Mouse (Mus musculus) layer of hippocampus, postnatal 14 days (tissue): Measurements from ENCODE around the gene Hbb-bh2. TPM values are rescaled to one million over a fixed set of nuclear protein-coding genes. Genes with fewer than 3 reads are reported as not detected.
"Not testable (repeated sequence)": the region's sequence is repeated elsewhere in the genome, so short reads cannot be mapped to it uniquely, and the experiment has no call there.

Experiments
- DNase-seq, 2 experiments: peaks; one replicate each; pipeline ENCODE4 v3.0.0; 2021 to 2022; ENCODE audit warnings: low spot score in 2 of 2, mixed read lengths in 1 of 2
- long read RNA-seq, 2 experiments: library from polyadenylated mRNA; stranded (forward); transcript quantifications; one replicate each; pipeline ENCODE4 v2.0.0; 2021
- total RNA-seq, 2 experiments: library from RNA; stranded (reverse); gene quantifications; 2 replicates each; pipeline ENCODE4 v1.2.3; 2021

The Hbb-bh2 gene
- total RNA-seq: not detected
- long read RNA-seq, experiment 1: 0 reads
- long read RNA-seq, experiment 2: 0 reads

- DNase-seq: no peak
Observed at GRCm38 (mm10) chr7:103840268-103840667, at the start of gene Hbb-bh2. Gene Hbb-bh2 (minus strand): TSS chr7:103840520.

GRCm38 (mm10) chr7:103886152-103886551 lies 45.8 kb upstream of the Hbb-bh2 start, which contains the start of gene Olfr66:
Gene Olfr66 (minus strand): TSS chr7:103886252.
- DNase-seq: no peak

GRCm38 (mm10) chr7:103877093-103877492 lies 36.8 kb upstream of the Hbb-bh2 start:
- DNase-seq: no peak

DNA sequence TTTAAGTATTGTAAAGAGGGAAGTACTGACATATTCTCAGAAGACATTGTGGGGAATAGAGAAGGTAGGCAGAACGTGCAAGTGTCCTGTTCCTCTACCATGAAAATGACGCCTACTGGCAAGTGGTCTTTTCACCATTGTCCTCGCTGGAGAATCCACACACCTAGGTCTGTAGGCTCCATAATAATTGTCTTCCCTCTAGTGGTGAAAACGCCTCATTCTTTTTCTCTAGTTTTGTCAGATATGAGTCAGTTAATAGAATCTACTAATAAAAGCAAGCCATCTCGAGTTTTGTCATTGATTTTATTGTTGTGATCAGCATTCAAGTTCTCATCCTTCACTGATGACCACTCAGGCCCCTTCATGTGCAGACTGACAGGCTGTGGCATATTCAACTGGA lies 34.1 kb upstream of the Hbb-bh2 start:
- DNase-seq: no peak

- peak in 1 of 2 experiments; percentile 15 for DNase-seq
Observed at GRCm38 (mm10) chr7:103873064-103873463, 32.7 kb upstream of the Hbb-bh2 start.

DNA sequence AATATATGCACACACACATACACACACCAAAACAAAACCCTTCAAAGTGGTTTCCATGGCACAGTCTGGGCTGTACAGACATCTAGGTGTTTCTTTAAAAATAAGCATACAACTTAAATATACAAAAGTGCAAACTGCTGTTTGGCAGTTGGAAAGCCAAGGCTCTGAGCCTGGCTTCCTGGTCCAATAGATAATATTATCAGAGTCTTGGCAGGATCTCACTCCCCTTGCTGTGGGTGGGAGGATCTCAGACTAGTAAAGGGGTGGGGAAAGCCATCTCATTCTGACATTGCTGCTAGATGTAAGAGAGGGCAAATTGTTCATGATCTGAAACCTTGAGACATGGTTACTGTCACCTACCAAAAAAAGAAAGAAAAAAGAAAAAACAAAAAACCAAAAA lies 30.3 kb upstream of the Hbb-bh2 start:
- no peak for DNase-seq

DNA sequence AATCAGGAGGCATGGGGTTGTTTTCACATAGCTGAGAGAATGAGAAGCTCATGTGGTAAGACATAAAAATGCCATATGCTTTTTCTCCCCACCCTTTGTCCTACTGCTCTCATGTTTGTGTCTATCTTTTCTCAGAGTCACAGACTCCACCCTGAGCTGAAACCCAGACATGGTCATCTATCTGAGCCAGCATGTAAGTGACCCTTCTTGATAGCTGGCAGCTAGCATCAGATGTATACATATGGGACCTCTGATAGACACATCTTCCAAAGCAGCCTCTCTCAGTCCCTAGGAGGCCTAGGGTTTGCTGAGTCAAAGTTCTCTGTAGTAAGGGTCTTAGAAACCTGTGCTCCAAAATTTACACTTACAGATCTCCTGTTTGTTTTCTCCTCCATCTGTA lies 25.4 kb upstream of the Hbb-bh2 start:
- DNase-seq: no peak

DNA sequence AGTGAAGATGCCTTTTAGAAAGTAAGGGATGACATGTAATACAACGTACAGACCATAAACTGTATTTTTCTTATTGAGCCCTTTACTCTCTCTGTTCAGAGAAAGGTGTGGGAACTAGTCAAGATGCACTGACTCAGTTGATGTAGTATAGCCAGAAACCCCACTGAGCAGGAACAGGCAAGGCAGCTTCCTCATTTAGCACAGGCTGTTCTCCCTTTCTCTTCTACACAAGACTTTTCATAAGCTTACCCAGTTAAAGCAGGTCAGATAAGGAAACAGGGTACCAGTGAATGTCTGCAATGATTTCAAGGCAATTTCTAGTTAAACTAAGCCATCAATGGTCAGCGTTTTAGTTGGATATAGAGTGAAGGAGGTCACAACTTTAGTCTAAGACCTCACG lies 21.2 kb upstream of the Hbb-bh2 start:
- no peak for DNase-seq

DNA sequence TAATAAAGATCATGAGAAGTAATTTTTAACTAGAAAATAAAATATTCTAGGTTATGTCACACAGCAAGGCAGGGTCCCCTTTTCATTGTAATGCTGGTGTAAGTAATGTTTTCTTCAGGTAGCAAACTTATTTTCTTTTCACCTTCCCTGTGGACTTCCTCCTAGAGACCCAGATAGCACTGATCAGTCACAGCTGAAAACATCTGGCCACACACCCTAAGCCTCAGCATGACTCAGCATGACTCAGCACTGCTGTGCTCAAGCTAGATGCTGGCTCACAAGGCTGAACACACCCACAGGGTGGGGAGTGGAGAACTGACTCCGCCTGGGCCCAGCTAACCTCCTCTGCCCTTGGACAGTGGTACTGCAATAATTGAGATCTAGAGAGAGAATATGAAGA lies 20.5 kb upstream of the Hbb-bh2 start:
- no peak for DNase-seq

DNA sequence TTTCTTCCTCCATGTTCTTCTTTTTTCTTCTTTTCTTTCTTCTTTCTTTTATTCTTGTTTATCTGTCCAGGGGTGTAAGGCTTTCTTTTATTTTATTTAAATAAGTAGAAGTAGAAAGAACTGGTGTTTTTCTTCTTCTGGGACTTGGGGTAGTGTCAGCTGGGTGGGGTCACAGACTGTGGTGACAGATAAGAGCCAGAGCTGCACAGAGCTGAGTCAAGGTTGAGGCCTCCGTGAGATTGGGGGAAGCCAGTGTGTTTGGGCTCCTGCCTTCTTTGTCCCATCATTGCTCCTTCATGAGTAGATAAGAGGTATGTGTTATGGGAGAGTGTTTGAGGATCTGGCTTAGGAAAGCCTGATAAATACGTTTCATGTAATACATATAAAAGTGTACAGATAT lies 18.8 kb upstream of the Hbb-bh2 start:
- DNase-seq: no peak

DNA sequence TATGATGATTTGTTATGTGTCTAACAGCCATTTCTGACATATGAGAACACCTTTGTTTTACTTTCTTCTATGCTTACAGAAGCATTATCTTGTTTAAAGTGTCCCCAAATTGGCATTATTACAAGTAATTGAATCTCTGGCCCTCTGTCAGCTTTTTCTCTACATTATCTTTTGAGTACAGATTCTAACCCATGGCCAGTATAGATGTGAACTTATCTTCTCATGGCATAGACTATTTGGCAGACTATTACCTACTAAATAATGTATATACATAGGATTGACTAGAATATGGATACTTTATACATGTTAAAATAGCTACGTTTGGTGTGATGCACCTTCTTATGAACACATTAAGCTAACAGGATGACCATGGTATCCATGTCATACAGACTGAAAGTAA lies 14.3 kb upstream of the Hbb-bh2 start:
- no peak for DNase-seq

DNA sequence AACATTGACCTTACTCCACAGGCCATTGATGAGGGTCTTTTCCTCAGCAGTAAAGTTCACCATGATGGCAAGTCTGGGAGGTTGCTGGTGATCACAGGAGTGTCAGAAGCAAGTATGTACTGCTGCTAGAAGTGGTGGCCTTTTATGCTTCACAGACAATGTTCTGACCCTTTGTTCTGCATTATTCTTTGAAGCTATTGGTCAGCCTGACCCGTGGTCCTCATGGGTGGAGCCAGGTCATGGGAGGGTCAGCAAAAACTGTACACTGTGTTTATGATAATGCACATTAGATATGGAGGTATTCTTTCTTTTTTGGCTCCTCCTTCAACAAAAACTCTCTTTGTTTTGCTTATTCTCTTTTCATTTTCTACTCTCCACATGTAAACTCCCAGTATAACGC lies 12.8 kb upstream of the Hbb-bh2 start, which contains the start of gene Hbb-y:
Gene Hbb-y (minus strand): TSS at position 127 of the 400 bp plus-strand sequence.
- no peak for DNase-seq

GRCm38 (mm10) chr7:103844525-103845325 lies 4.4 kb upstream of the Hbb-bh2 start:
- no peak for DNase-seq

- no peak for DNase-seq
Observed at GRCm38 (mm10) chr7:103843034-103843433, 2.7 kb upstream of the Hbb-bh2 start, which contains the start of gene Hbb-bh1. Gene Hbb-bh1 (minus strand): TSS chr7:103843164.

- DNase-seq: no peak
Observed at GRCm38 (mm10) chr7:103827808-103828207, 12.5 kb downstream of the Hbb-bh2 start, which contains the start of gene Hbb-bs. Gene Hbb-bs (minus strand): TSS chr7:103828096.

- not testable (repeated sequence) for DNase-seq
Observed at GRCm38 (mm10) chr7:103827139-103827538, 13.2 kb downstream of the Hbb-bh2 start.

DNA sequence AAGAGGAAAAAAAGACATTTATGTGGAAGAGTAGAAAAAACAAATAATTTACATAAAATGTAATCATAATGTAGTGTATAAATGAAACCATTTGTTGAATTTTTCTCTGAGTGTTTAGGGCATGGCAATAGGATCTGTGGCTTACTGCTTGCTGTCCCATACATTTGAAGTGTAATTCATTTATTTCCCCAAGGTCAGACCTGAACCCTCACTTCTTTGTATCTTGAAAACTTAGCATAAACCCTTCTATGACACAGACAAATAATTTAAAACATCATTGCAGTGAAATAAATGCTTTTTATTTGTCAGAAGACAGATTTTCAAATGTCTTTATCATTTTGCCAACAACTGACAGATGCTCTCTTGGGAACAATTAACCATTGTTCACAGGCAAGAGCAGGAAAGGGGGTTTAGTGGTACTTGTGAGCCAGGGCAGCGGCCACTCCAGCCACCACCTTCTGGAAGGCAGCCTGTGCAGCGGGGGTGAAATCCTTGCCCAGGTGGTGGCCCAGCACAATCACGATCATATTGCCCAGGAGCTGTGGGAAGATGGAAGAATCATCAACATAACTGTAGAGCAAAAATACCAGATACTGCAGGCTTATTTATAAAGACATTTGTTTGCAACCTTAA lies 13.9 kb downstream of the Hbb-bh2 start:
- DNase-seq: peak; percentile 3 to 5

DNA sequence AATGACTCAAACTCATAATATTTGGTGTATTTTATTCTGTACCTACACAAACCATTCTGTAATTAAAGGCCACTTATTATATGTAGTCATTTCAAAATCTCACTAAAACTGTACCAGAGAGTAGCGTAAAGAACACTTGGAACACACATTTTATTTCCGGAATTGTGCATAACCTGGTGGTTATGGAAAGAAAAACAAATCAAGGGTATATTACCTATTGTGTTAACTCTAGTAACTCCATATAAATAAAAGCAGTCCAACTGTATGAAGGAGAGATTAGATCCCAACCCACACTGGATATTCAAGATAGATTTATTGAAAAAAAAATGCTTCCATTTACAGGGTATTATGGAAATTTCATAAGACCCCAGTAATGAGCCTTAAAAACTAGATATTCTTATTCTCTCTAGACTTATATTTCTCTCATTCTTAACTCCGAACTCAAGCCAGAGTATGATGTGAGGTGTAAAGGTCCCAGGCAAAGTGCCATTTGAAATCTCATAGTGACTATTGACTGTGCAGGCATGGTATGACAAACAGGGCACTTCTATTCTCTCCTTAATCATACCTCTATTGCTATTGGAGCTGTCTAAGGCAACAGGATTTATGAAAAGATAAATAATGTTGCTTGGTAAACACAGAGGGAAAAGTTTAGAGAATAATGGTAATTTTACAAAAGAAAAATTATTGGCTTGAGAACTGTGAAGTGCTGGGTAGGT lies 14.6 kb downstream of the Hbb-bh2 start:
- no peak for DNase-seq

GRCm38 (mm10) chr7:103824597-103824996 lies 15.7 kb downstream of the Hbb-bh2 start:
- DNase-seq: no peak

DNA sequence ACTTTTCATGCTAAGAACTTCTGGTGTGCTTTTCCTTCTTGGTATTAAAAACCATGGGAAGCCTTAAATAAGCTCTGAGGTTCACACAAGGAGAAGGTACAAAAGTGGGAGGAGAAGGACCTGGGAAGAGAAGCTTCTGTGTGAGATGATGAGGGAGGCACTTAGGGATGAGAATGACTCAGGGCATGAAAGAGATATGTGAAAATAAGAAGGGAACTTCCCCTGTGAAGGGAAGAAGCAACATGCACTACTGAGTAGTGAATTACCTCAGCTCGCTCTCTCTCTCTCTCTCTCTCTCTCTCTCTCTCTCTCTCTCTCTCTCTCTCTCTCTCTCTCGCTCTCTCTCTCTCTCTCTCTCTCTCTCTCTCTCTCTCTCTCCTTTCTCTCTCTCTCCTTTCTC lies 25.2 kb downstream of the Hbb-bh2 start:
- DNase-seq: not testable (repeated sequence)

- DNase-seq: no peak
Observed at GRCm38 (mm10) chr7:103813766-103814165, 26.6 kb downstream of the Hbb-bh2 start, which contains the start of gene Hbb-bt. Gene Hbb-bt (minus strand): TSS chr7:103813996.
